Mouse (Mus musculus) intestine, postnatal 0 days (tissue): ENCODE results near the gene Rad51d. TPM values are rescaled to one million over a fixed set of nuclear protein-coding genes. Genes with fewer than 3 reads are reported as not detected.
A peak's percentile ranks its signal among the peaks of the same experiment; 100 is the strongest.
"Not testable (repeated sequence)": the region's sequence is repeated elsewhere in the genome, so short reads cannot be mapped to it uniquely, and the experiment has no call there.

ENCODE experiments used
- ATAC-seq: fragments of 200-750 bp; cut with Nextera tagmentation; 2 replicates; pipeline ENCODE4 v1.8.0; 2017; ENCODE audit warnings: mild to moderate bottlenecking, moderate TSS enrichment, moderate library complexity
- H3K27ac ChIP-seq: fragments of 300-500 bp; sonication (generic); 2 replicates; pipeline ENCODE4 v1.5.1; 2014; ENCODE audit warnings: mild to moderate bottlenecking, low read depth, low read length, moderate library complexity
- H3K27me3 ChIP-seq: fragments of 300-500 bp; sonication (generic); replicated peaks from 2 replicates; pipeline ENCODE4 v1.6.1; 2014; ENCODE audit warnings: low read length, mixed read lengths; ENCODE audit not compliant: control insufficient read depth, insufficient read depth
- H3K36me3 ChIP-seq: fragments of 300-500 bp; sonication (generic); 2 replicates; pipeline ENCODE4 v1.6.1; 2014; ENCODE audit warnings: mild to moderate bottlenecking, moderate library complexity; ENCODE audit not compliant: control insufficient read depth, insufficient read depth
- H3K4me1 ChIP-seq: fragments of 300-500 bp; sonication (generic); replicated peaks from 2 replicates; pipeline ENCODE4 v1.6.1; 2014; ENCODE audit warnings: antibody characterized with exemption, low read length, mixed read lengths; ENCODE audit not compliant: control insufficient read depth, insufficient read depth
- H3K4me2 ChIP-seq: fragments of 300-500 bp; sonication (generic); replicated peaks from 2 replicates; pipeline ENCODE4 v1.6.1; 2014; ENCODE audit warnings: low read depth, mild to moderate bottlenecking, moderate library complexity
- H3K4me3 ChIP-seq: fragments of 300-500 bp; sonication (generic); 2 replicates; pipeline ENCODE4 v1.5.1; 2014; ENCODE audit warnings: low read depth, low read length
- H3K9ac ChIP-seq: fragments of 300-500 bp; sonication (generic); 2 replicates; pipeline ENCODE4 v1.6.1; 2014; ENCODE audit warnings: mild to moderate bottlenecking, low read depth, low read length
- H3K9me3 ChIP-seq: fragments of 300-500 bp; sonication (generic); 2 replicates; pipeline ENCODE4 v1.6.1; 2016; ENCODE audit warnings: mixed run types; ENCODE audit not compliant: control insufficient read depth
- CTCF ChIP-seq: sonication (generic); IDR thresholded peaks from 2 replicates; pipeline ENCODE4 v1.5.1; 2016; ENCODE audit warnings: low read depth, mild to moderate bottlenecking, control low read depth, antibody characterized with exemption, moderate library complexity
- WGBS: fragments of 180-500 bp; shearing (Covaris S2); extraction: QIAGEN DNeasy Blood & Tissue Kit; methylation state at CpG from one replicate; pipeline ENCODE4 v1.1.7; 2014; 5-methylcytosine and 5-hydroxymethylcytosine counted together
- polyA plus RNA-seq: library from polyadenylated mRNA; unstranded; fragments of >200 nt; fragmentation: Nextera tagmentation; extraction: Ambion mirVana; gene quantifications from 2 replicates; pipeline ENCODE4 v1.2.1, GENCODE M21; 2015

Rad51d gene
- polyA plus RNA-seq, 1 experiment from 2014 or later, result 9.7 TPM

- no peak for ATAC-seq
- Histone ChIP-seq H3K9me3 (no peaks in the 10 kb centered on the region), H3K36me3 (no peaks in the 10 kb centered on the region), H3K27ac (no peak overlapping the region), H3K27me3 (peaks cover 37% of the 10 kb centered on the region), H3K4me3 (no peak overlapping the region), H3K4me2 (no peak overlapping the region), H3K4me1 (no peaks in the 10 kb centered on the region), H3K9ac (no peak overlapping the region)
- WGBS, result 37% methylated on average over 20 of the region's 20 CpGs
- no peak for TF ChIP-seq CTCF
Observed at GRCm38 (mm10) chr11:82928897-82929632, 38.7 kb upstream of the Rad51d start.

DNA sequence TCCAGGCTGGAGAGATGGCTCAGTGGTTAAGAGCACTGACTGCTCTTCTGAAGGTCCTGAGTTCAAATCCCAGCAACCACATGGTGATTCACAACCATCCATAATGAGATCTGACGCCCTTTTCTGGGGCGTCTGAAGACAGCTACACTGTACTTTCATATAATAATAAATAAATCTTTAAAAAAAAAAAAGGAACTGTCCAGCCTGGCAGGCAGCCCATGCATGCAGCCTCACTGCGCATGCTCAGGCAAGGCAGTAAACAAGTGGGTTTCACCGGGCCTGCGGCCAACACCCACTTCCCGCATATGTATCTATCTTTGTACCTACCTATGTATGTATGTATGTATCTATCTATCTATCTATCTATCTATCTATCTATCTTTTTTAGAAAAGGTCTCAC lies 33.5 kb upstream of the Rad51d start:
- not testable (repeated sequence) for H3K4me1 ChIP-seq, H3K27ac ChIP-seq, H3K4me2 ChIP-seq, H3K9ac ChIP-seq, H3K9me3 ChIP-seq, H3K36me3 ChIP-seq, H3K4me3 ChIP-seq, ATAC-seq
- peaks cover 20% of the 10 kb centered on the region for H3K27me3 ChIP-seq
- WGBS, result 66% methylated on average over 6 of the region's 6 CpGs

GRCm38 (mm10) chr11:82921691-82922090 lies 31.3 kb upstream of the Rad51d start:
- H3K4me2 ChIP-seq, result no peak overlapping the region
- no peak overlapping the region for H3K27ac ChIP-seq
- H3K4me3 ChIP-seq, result no peak overlapping the region
- no peaks in the 10 kb centered on the region for H3K9me3 ChIP-seq
- TF ChIP-seq CTCF, result no peak
- peaks cover 15% of the 10 kb centered on the region for H3K27me3 ChIP-seq
- no peaks in the 10 kb centered on the region for H3K36me3 ChIP-seq
- no peak for ATAC-seq
- WGBS, result 78% methylated on average over 4 of the region's 4 CpGs
- H3K9ac ChIP-seq, result no peak overlapping the region
- H3K4me1 ChIP-seq, result no peaks in the 10 kb centered on the region

GRCm38 (mm10) chr11:82920768-82921167 lies 30.4 kb upstream of the Rad51d start:
- ATAC-seq, result no peak
- WGBS, result 39% methylated on average over 10 of the region's 10 CpGs
- H3K4me3 ChIP-seq, result no peak overlapping the region
- no peak overlapping the region for H3K4me2 ChIP-seq
- no peak overlapping the region for H3K27ac ChIP-seq
- no peaks in the 10 kb centered on the region for H3K36me3 ChIP-seq
- H3K4me1 ChIP-seq, result no peaks in the 10 kb centered on the region
- peaks cover 11% of the 10 kb centered on the region for H3K27me3 ChIP-seq
- H3K9ac ChIP-seq, result no peak overlapping the region
- TF ChIP-seq CTCF, result no peak
- H3K9me3 ChIP-seq, result no peaks in the 10 kb centered on the region

DNA sequence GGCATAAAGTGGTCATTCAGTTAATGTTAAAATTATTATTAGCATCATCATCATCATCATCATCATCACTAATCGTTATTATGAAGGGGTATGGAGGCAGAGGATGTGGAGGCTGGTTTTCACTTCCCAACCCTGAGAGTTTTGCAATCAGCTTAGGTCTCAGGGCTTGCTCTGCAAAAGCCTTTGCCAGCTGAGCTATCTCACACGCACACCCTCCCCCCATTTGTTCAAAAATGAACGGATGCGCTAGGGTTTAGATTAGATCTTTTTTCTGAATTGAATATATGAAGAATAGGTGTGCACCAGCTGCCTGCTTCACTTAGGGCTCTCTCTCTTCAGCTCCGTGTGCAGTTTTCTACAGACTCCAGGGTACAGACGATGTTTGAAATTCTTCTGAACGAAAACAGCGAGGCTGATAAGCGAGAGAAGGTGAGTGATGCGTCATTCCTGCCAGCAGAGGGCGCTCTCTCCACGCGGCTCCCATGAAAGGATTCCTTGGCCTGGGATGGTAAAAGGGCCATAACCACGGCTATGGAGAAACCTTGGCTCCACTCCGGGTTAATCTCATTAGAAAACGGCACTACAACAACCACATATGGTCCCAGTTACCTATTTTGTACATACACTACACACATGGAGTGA lies 24.4 kb upstream of the Rad51d start:
- peak; percentile 41; the same call in 1 of the 2 replicates for ATAC-seq
- TF ChIP-seq CTCF, result peak; percentile 99

GRCm38 (mm10) chr11:82910679-82911389 lies 20.4 kb upstream of the Rad51d start:
- ATAC-seq, result no peak
- H3K27ac ChIP-seq, result no peak overlapping the region
- 66% methylated on average over 11 of the region's 11 CpGs for WGBS
- no peak overlapping the region for H3K4me2 ChIP-seq
- no peaks in the 10 kb centered on the region for H3K9me3 ChIP-seq
- H3K4me1 ChIP-seq, result no peaks in the 10 kb centered on the region
- TF ChIP-seq CTCF, result no peak
- H3K4me3 ChIP-seq, result no peak overlapping the region
- H3K36me3 ChIP-seq, result no peaks in the 10 kb centered on the region
- H3K9ac ChIP-seq, result no peak overlapping the region
- 0 out of 2 replicates have a peak, but pooled peaks cover 6% of the 10 kb centered on the region for H3K27me3 ChIP-seq

More for the DNA sequence above, 24.4 kb upstream of the Rad51d start:
- Histone ChIP-seq H3K9me3 (no peaks in the 10 kb centered on the region), H3K36me3 (no peaks in the 10 kb centered on the region), H3K27me3 (0 out of 2 replicates have a peak, but pooled peaks cover 6% of the 10 kb centered on the region), H3K9ac (no peak overlapping the region), H3K4me2 (peak overlapping the region; percentile 35; the same call in 1 of the 2 replicates), H3K4me1 (no peaks in the 10 kb centered on the region), H3K27ac (no peak overlapping the region), H3K4me3 (no peak overlapping the region)
- 8% methylated on average over 16 of the region's 16 CpGs for WGBS
